Mouse (Mus musculus) spleen, postnatal 4 days (tissue): ENCODE results near the gene Lrrc3b.

Experiments used
- DNase-seq, 2 experiments: peaks; one replicate each; pipeline ENCODE4 v3.0.0; 2022; ENCODE audit warnings: low spot score in 2 of 2

The Lrrc3b gene

GRCm38 (mm10) chr14:15331370-15331769 lies 107.4 kb downstream of the Lrrc3b start:
- DNase-seq: no peak

DNA sequence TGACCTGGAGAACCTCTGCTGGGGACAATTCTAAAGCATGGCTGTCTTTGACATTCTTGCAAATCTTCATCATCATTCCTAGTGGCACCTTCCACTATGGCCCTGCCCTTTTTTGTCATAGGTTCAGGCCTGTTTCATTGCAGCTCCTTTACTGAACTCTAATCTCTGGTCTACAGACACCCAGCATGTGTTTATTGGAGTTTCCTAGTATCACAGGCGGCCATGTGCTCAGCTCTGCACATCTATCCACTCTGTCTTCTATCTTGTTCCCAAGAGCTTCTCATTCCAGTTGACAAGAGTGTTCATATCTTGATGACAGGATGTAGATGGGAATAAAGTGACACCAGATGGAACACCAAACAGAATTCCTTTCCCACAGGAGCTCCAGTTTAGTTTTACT lies 108.6 kb downstream of the Lrrc3b start:
- DNase-seq: no peak

DNA sequence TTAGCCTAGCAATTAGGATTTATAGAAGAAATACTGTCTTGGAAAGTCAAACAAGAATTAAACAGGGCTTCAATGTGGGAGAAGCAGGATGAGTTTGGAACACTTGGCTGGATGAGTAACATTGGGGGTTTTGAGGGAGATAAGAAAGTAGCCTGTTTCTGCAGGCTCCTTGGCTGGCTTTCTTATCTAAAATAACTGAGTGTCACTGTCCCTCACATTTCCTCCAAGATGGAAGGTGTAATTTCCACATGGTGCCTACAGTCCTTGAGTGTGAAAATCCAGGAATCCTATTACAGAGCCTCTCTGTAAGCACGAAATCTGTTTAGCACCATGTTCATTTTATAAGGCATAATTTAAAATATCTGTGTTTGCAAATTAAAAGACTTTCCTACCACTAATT lies 112.9 kb downstream of the Lrrc3b start:
- DNase-seq: no peak

GRCm38 (mm10) chr14:15322441-15323123 lies 116.2 kb downstream of the Lrrc3b start:
- no peak for DNase-seq

DNA sequence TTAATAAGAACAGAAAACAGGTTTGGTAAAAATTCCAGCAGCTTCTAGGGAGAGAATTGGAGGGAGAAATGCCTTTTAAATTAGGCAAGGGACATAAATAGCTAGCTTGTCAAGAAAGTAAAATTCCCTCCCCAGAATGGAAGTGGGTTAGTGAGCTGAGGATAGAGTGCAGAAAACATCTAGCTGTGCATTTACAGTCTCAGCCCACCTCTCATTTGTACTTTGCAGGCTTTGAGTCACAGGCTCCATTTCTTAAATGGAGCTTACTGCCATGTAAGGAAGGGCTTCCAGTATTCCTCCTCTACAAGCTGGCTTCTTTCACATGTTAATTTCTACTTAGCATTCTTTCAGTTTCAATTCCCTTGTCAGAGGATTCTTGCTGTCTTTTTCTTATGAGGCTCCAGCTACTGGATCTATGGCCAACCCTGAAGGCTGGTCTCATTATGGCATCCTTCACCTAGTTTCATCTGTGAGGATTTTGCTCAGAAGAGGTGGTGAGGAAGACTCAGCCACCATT lies 119.3 kb downstream of the Lrrc3b start:
- no peak for DNase-seq

- no peak for DNase-seq
These were observed 130.2 kb downstream of the Lrrc3b start for GRCm38 (mm10) chr14:15308576-15308975.
